Mouse (Mus musculus): ENCODE results near the gene Otulinl. TPM values are rescaled to one million over a fixed set of nuclear protein-coding genes. Genes with fewer than 3 reads are reported as not detected.

Gene Otulinl
- polyA plus RNA-seq, 1 experiment from 2014 or later, result 10.2 TPM

DNA sequence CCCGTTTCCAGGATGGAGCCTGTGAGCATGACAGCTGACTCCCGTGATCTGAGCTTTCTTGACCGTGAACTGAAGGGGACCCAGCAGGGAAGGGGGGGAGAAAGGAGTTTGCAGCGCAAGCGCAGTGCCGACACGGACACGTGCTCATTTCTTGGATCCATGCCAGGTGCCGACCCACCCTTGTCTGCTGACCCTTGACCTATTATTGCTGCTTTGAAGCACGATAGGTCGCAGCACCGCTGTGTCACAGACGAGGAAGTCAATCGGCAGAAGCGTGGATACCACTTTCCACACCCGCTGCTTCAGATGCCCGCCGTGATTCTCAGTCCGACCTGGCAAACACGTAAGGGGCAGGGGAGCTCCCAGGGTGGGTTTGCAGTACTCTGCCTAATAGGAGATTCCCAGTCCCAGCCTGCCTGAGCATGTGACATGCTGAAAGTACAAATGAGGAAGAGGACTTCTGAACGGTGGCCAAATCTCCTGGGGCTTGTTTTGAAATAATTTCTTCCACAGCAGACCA lies 15.9 kb downstream of the Otulinl start:
- no peak overlapping the region for H3K9ac ChIP-seq (replicated peaks)

DNA sequence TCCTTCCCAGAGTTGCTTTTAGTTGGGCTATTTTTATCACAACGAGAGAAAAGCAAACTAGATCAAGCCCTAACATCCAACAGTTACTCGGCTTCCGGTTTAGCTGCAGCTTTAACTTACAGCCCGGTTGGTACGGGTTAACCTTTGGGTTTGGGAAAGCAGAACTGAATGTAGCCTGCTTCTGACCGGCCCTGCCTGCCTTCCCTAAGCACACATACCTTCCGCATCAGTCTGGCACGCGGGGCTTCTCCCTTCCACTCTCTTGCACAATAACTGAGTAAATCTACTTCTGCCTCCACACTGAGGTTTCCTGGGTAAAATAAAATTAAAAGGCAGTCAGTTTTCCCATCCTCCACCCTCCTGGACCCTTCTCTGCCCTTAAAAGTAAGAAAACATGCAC lies 17.3 kb downstream of the Otulinl start:
- no peak overlapping the region for H3K4me3 ChIP-seq
- no peaks in the 10 kb centered on the region for H3K27me3 ChIP-seq
- ATAC-seq (replicated peaks), result no peak
- no peak overlapping the region for H3K27ac ChIP-seq (replicated peaks)
- no peak overlapping the region for H3K9ac ChIP-seq (replicated peaks)
- no peaks in the 10 kb centered on the region for H3K9me3 ChIP-seq
- WGBS, result 90% methylated on average over 9 of the region's 9 CpGs
- H3K4me2 ChIP-seq (replicated peaks), result no peak overlapping the region
- H3K36me3 ChIP-seq, result no peaks in the 10 kb centered on the region
- no peaks in the 10 kb centered on the region for H3K4me1 ChIP-seq

More for the DNA sequence above, 15.9 kb downstream of the Otulinl start:
- no peaks in the 10 kb centered on the region for H3K36me3 ChIP-seq
- H3K4me1 ChIP-seq, result no peaks in the 10 kb centered on the region
- 51% methylated on average over 21 of the region's 21 CpGs for WGBS
- no peak overlapping the region for H3K27ac ChIP-seq (replicated peaks)
- H3K4me2 ChIP-seq (replicated peaks), result peak overlapping the region; percentile 23
- no peaks in the 10 kb centered on the region for H3K9me3 ChIP-seq
- ATAC-seq (replicated peaks), result no peak
- H3K27me3 ChIP-seq, result no peaks in the 10 kb centered on the region
- H3K4me3 ChIP-seq, result no peak overlapping the region

DNA sequence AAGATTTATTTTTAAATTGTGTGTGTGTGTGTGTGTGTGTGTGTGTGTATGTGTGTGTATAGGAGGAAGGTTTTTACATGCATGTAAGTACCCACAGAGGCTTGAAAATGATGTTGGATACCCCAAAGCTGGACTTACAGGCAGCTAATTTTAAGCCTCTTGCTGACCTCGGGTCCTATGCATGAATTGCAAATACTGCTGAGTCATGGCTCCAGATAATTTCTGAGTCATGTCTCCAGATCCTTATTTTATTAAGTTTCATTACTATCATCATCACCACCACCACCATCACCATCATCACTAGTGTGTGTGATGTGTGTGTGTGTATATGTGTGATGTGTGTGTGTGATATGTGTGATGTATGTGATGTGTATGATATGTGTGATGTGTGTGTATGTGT lies 18.7 kb downstream of the Otulinl start:
- Histone ChIP-seq H3K36me3 (no peaks in the 10 kb centered on the region; the same call in 1 of the 2 replicates), H3K4me1 (no peaks in the 10 kb centered on the region), H3K27me3 (no peaks in the 10 kb centered on the region), H3K27ac (replicated peaks) (no peak overlapping the region), H3K9ac (replicated peaks) (no peak overlapping the region), H3K4me3 (no peak overlapping the region), H3K9me3 (0 out of 2 replicates have a peak, but pooled peaks cover 3% of the 10 kb centered on the region), H3K4me2 (replicated peaks) (no peak overlapping the region)
- no peak for ATAC-seq (replicated peaks)
- 62% methylated on average over 1 of the region's 1 CpGs for WGBS

DNA sequence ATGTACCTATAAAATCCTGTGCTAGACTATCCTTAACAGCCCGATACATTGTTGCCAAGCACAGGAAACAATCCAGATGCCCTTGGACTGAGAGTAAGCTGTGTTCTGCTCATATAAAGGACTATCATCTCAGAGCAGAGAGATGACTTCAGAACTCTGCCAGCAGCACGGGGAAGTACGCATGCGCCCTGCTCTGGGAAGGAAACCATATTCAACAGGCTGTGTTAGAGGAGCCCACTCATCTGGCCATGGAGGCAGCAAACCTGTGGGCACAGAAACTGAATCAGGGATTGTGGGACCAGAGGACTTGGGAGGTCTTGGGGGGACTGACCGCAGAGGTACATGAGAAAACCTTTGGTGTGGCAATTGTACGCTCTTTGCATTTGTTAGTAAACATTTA lies 19.7 kb downstream of the Otulinl start:
- H3K4me2 ChIP-seq (replicated peaks), result no peak overlapping the region
- H3K4me1 ChIP-seq, result no peaks in the 10 kb centered on the region
- H3K27me3 ChIP-seq, result no peaks in the 10 kb centered on the region
- no peaks in the 10 kb centered on the region; the same call in 1 of the 2 replicates for H3K36me3 ChIP-seq
- H3K27ac ChIP-seq (replicated peaks), result no peak overlapping the region
- WGBS, result 91% methylated on average over 6 of the region's 6 CpGs
- no peak overlapping the region for H3K9ac ChIP-seq (replicated peaks)
- 0 out of 2 replicates have a peak, but pooled peaks cover 3% of the 10 kb centered on the region for H3K9me3 ChIP-seq
- H3K4me3 ChIP-seq, result no peak overlapping the region
- no peak for ATAC-seq (replicated peaks)

DNA sequence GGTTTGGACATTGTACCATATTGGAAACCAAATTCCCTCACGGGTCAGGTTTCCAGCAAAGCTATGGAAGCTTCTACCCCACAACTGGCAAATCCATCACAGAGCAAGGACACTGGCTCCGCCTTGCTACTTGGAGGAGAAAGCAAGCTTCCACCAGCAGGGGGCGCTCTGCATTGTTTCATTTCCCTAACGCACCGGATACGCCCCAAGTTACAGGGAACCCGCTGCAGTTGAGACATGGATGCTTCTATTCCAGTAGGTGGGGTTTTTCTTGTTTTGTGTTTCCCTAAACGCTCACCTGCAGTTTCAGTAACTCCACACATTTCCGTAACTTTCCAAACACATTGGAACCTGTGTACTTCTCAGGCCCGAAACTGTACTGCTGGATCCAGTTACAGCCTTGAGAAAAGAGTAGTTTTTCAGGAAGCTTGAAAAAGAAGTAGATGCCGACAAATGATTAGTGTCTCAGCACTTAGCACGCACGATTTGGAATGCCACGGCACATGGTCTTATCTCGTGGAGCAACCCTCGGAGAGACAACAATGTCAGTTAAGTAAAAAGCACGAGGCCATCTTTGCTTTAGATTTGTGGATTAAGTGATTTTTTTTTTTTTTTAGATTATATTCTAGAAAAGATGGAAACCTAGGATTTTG lies 21.7 kb downstream of the Otulinl start:
- no peaks in the 10 kb centered on the region for H3K4me1 ChIP-seq
- WGBS, result 40% methylated on average over 17 of the region's 17 CpGs
- peak; percentile 66 for ATAC-seq (replicated peaks)

DNA sequence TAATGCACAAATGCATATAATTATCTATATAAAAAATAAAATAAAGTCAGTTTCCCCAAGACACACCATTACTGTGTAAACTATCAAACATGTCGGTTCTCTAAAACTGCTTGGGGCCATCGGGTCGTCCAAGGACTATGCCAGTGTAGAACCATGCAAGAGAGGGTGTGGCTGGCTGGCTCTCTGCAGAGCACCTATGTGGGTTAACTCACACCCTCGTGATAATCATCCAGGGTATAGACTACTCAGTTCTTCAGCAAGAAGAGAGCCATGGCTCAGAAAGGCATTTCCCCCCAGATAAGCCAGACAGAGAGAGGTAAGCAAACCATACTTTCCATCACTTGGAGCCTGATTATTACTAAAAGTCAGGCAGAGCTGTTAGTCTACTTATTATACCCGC lies 22.2 kb downstream of the Otulinl start:
- H3K27ac ChIP-seq (replicated peaks), result no peak overlapping the region
- H3K4me1 ChIP-seq, result no peaks in the 10 kb centered on the region
- H3K4me2 ChIP-seq (replicated peaks), result no peak overlapping the region
- H3K36me3 ChIP-seq, result no peaks in the 10 kb centered on the region; the same call in 1 of the 2 replicates
- ATAC-seq (replicated peaks), result peak; percentile 43; the same call in 1 of the 2 replicates
- no peak overlapping the region for H3K9ac ChIP-seq (replicated peaks)
- 0 out of 2 replicates have a peak, but pooled peaks cover 3% of the 10 kb centered on the region for H3K9me3 ChIP-seq
- 88% methylated on average over 5 of the region's 5 CpGs for WGBS
- no peak overlapping the region for H3K4me3 ChIP-seq
- H3K27me3 ChIP-seq, result no peaks in the 10 kb centered on the region

More for the DNA sequence above, 21.7 kb downstream of the Otulinl start:
- H3K27ac ChIP-seq (replicated peaks), result no peak overlapping the region
- no peaks in the 10 kb centered on the region for H3K27me3 ChIP-seq
- no peak overlapping the region for H3K9ac ChIP-seq (replicated peaks)
- 0 out of 2 replicates have a peak, but pooled peaks cover 3% of the 10 kb centered on the region for H3K9me3 ChIP-seq
- H3K36me3 ChIP-seq, result no peaks in the 10 kb centered on the region; the same call in 1 of the 2 replicates
- H3K4me3 ChIP-seq, result no peak overlapping the region
- no peak overlapping the region for H3K4me2 ChIP-seq (replicated peaks)

DNA sequence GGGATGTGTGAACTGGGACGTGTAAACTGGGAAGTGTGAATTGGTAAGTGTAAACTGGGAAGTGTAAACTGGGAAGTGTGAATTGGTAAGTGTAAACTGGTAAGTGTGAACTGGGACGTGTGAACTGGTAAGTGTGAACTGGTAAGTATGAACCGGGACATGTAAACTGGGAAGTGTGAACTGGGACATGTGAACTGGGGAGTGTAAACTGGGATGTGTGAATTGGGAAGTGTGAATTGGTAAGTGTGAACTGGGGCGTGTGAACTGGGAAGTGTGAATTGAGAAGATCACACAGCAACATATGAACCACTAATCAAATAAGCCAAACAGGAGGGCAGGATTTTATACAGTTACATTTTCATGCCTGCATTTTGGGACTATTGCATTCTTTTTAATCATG lies 23.0 kb downstream of the Otulinl start:
- 93% methylated on average over 4 of the region's 4 CpGs for WGBS
- no peak for ATAC-seq (replicated peaks)
- Histone ChIP-seq H3K27ac (replicated peaks) (no peak overlapping the region), H3K4me3 (no peak overlapping the region), H3K36me3 (no peaks in the 10 kb centered on the region; the same call in 1 of the 2 replicates), H3K9ac (replicated peaks) (no peak overlapping the region), H3K4me2 (replicated peaks) (no peak overlapping the region), H3K9me3 (0 out of 2 replicates have a peak, but pooled peaks cover 3% of the 10 kb centered on the region), H3K27me3 (no peaks in the 10 kb centered on the region), H3K4me1 (no peaks in the 10 kb centered on the region)

DNA sequence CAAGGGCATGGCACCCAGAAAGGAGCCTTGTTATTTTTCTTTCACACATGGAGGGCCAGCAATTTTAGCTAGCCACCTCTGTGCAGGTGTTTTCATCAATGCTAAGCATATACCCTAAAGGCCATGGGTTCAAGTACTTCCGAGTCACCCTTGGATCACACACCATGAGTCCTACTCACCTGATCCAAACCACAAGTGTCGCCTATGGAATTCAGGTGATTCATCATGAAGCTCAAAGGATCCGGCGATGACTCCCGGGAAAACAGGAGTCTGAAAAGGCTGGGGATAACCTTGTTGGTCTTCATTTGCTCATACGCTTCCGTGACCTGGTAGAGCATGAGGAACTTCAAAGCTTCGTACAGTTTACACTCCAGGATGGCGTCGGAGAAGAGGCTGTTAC lies 23.5 kb downstream of the Otulinl start:
- Histone ChIP-seq H3K27ac (replicated peaks) (no peak overlapping the region), H3K36me3 (no peaks in the 10 kb centered on the region; the same call in 1 of the 2 replicates), H3K27me3 (no peaks in the 10 kb centered on the region), H3K4me3 (no peak overlapping the region), H3K9me3 (0 out of 2 replicates have a peak, but pooled peaks cover 3% of the 10 kb centered on the region), H3K4me2 (replicated peaks) (no peak overlapping the region), H3K9ac (replicated peaks) (no peak overlapping the region), H3K4me1 (no peaks in the 10 kb centered on the region)
- no peak for ATAC-seq (replicated peaks)
- WGBS, result 97% methylated on average over 10 of the region's 10 CpGs

DNA sequence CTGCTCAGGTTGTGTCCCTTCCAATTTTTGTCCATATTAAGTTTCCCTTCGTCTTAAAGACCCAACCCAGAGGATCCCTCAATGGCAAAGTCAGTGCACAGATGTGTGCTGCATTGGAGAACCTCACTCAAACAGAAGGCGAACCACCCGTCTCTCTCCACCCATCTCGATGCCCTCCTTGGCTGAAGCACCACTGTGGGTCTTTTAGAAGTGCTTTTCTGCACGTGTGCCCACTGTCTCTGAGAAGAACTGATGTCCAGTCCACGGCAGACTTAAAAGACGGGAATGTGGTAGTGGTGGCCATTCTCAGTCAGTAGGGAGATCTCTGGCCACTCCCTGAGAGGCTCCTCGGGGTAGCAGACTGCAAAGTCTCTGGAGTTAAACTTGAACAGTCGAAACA lies 24.8 kb downstream of the Otulinl start:
- no peak overlapping the region for H3K4me3 ChIP-seq
- no peaks in the 10 kb centered on the region for H3K4me1 ChIP-seq
- 0 out of 2 replicates have a peak, but pooled peaks cover 3% of the 10 kb centered on the region for H3K9me3 ChIP-seq
- H3K9ac ChIP-seq (replicated peaks), result no peak overlapping the region
- H3K27me3 ChIP-seq, result no peaks in the 10 kb centered on the region
- H3K36me3 ChIP-seq, result no peaks in the 10 kb centered on the region; the same call in 1 of the 2 replicates
- no peak overlapping the region for H3K27ac ChIP-seq (replicated peaks)
- 86% methylated on average over 9 of the region's 9 CpGs for WGBS
- no peak overlapping the region for H3K4me2 ChIP-seq (replicated peaks)
- no peak for ATAC-seq (replicated peaks)

DNA sequence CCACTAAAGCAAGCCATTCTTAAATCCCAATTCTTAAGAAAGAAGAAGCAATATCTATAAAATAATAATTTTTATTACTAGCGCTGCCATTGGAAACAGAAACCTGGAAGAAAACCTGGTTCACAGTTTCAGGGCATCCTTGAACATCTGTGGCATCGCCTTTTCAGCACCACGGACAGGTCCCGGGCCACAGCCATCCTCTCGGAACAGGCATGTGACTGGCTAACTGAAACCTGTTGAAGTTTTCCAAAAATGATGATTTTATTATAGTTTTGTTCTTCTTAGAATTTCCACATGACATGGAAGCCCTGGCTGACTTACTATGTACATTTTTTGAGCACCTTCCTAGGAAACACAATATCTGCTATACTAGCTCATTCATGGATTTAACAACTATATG lies 26.4 kb downstream of the Otulinl start:
- Histone ChIP-seq H3K27ac (replicated peaks) (no peak overlapping the region), H3K36me3 (no peaks in the 10 kb centered on the region; the same call in 1 of the 2 replicates), H3K27me3 (no peaks in the 10 kb centered on the region), H3K4me3 (no peak overlapping the region), H3K4me2 (replicated peaks) (no peak overlapping the region), H3K9ac (replicated peaks) (no peak overlapping the region), H3K9me3 (0 out of 2 replicates have a peak, but pooled peaks cover 3% of the 10 kb centered on the region), H3K4me1 (no peaks in the 10 kb centered on the region)
- ATAC-seq (replicated peaks), result no peak
- WGBS, result 19% methylated on average over 5 of the region's 5 CpGs

DNA sequence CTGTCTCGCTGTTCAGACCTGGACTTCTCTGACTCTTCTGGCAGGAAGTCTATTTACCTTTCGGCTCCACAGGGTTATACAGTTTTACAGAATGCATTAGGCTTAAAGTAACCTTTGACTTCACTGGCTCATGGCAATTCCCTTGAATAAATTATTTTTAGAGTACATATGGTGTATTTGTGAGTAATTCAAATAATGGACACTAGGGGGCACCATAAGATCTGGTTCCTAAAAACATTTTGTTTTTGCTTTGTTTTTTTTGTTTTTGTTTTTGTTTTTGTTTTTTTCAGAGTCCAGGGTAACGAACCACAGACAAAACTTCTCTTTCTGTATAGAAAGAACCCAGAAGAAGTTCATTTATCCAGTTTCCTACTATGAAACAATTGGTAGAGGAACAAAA lies 33.7 kb downstream of the Otulinl start:
- no peaks in the 10 kb centered on the region for H3K36me3 ChIP-seq
- no peak overlapping the region for H3K27ac ChIP-seq (replicated peaks)
- no peaks in the 10 kb centered on the region for H3K27me3 ChIP-seq
- WGBS, result 48% methylated on average over 3 of the region's 3 CpGs
- H3K4me1 ChIP-seq, result no peaks in the 10 kb centered on the region
- H3K9me3 ChIP-seq, result no peaks in the 10 kb centered on the region
- ATAC-seq (replicated peaks), result 0 out of 2 replicates have a peak, but pooled peaks have one; percentile 29
- no peak overlapping the region for H3K4me3 ChIP-seq
- no peak overlapping the region for H3K9ac ChIP-seq (replicated peaks)
- no peak overlapping the region for H3K4me2 ChIP-seq (replicated peaks)

DNA sequence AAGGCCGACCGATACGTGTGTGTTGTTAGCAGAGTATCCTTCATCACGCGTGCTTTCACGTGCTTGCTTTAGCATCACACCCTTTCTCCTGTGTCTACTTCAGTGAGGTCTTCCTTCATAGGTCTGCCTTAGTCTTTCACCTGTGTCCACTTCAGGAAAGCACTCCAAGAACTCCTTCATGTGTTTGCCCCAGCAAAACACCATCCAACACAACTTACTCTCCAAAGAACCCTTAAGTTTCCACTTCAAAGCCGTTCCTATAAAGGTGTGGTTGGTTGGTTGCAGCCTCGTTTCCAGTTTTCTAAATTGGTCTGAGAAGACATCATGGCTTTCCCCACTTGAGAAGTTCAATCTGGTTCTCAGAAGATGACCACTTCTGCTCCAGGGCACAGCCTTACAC lies 34.7 kb downstream of the Otulinl start:
- Histone ChIP-seq H3K27me3 (no peaks in the 10 kb centered on the region), H3K36me3 (no peaks in the 10 kb centered on the region), H3K4me1 (no peaks in the 10 kb centered on the region), H3K4me3 (no peak overlapping the region), H3K4me2 (replicated peaks) (no peak overlapping the region), H3K9ac (replicated peaks) (no peak overlapping the region), H3K9me3 (no peaks in the 10 kb centered on the region), H3K27ac (replicated peaks) (no peak overlapping the region)
- ATAC-seq (replicated peaks), result no peak
- 94% methylated on average over 8 of the region's 8 CpGs for WGBS

Data from forebrain, embryonic 15.5 days (tissue).